Mouse (Mus musculus) brain, embryonic 14.5 days (tissue): ENCODE measurements around the gene Hyal4. TPM values are rescaled to one million over a fixed set of nuclear protein-coding genes. Genes with fewer than 3 reads are reported as not detected.

ENCODE experiments used
- DNase-seq: peaks from one replicate; pipeline ENCODE4 v3.0.0-alpha.2; 2011; ENCODE audit warnings: low read depth
- CTCF ChIP-seq: fragments of 200-500 bp; IDR thresholded peaks from 2 replicates; pipeline ENCODE4 v1.5.1; 2012; ENCODE audit warnings: inconsistent platforms, mild to moderate bottlenecking, moderate library complexity, borderline replicate concordance; ENCODE audit not compliant: insufficient read depth, insufficient read length; ENCODE audit errors: extremely low read depth
- POLR2A ChIP-seq: fragments of 200-500 bp; IDR thresholded peaks from 2 replicates; pipeline ENCODE4 v1.6.1; 2012; ENCODE audit warnings: mild to moderate bottlenecking, inconsistent platforms, borderline replicate concordance; ENCODE audit not compliant: poor library complexity, insufficient read depth, insufficient read length, severe bottlenecking; ENCODE audit errors: extremely low read depth
- polyA plus RNA-seq: library from polyadenylated mRNA; depleted of rRNA; stranded (reverse); fragments of >200 nt; gene quantifications from 2 replicates; pipeline ENCODE4 v1.2.3, GENCODE M21; 2012; rRNA removed

Hyal4 gene
- polyA plus RNA-seq, result not detected in 2 replicates

- no peak for DNase-seq
- no peak for TF ChIP-seq POLR2A
- no peak for TF ChIP-seq CTCF
Measured at GRCm38 (mm10) chr6:24748029-24748428, at the start of gene Hyal4. Hyal4 (plus strand) TSS chr6:24748329.

GRCm38 (mm10) chr6:24707090-24707489 lies 41.0 kb upstream of the Hyal4 start:
- TF ChIP-seq POLR2A (no peak), CTCF (no peak)
- no peak for DNase-seq

- no peak for DNase-seq
- no peak for TF ChIP-seq CTCF
- no peak for TF ChIP-seq POLR2A
Measured at GRCm38 (mm10) chr6:24707499-24707898, 40.6 kb upstream of the Hyal4 start.

GRCm38 (mm10) chr6:24721317-24722099 lies 26.6 kb upstream of the Hyal4 start:
- TF ChIP-seq CTCF (peak; percentile 48), POLR2A (no peak)
- peak; percentile 84 for DNase-seq

- DNase-seq, result no peak
- TF ChIP-seq POLR2A, result no peak
- no peak for TF ChIP-seq CTCF
Measured at GRCm38 (mm10) chr6:24728130-24728529, 20.0 kb upstream of the Hyal4 start.

GRCm38 (mm10) chr6:24732945-24733344 lies 15.2 kb upstream of the Hyal4 start, which contains the start of gene Hyal6:
Hyal6 (plus strand) TSS chr6:24733245.
- DNase-seq, result no peak
- TF ChIP-seq POLR2A (no peak), CTCF (no peak)

GRCm38 (mm10) chr6:24734565-24734964 lies 13.6 kb upstream of the Hyal4 start:
- no peak for DNase-seq
- TF ChIP-seq POLR2A (no peak), CTCF (no peak)

GRCm38 (mm10) chr6:24759281-24759680 lies 11.2 kb downstream of the Hyal4 start:
- no peak for TF ChIP-seq POLR2A
- TF ChIP-seq CTCF, result no peak

GRCm38 (mm10) chr6:24766261-24766660 lies 18.1 kb downstream of the Hyal4 start:
- TF ChIP-seq CTCF, result no peak
- DNase-seq, result no peak

More at GRCm38 (mm10) chr6:24759281-24759680, 11.2 kb downstream of the Hyal4 start:
- no peak for DNase-seq

- TF ChIP-seq POLR2A (no peak), CTCF (no peak)
- no peak for DNase-seq
Measured at GRCm38 (mm10) chr6:24779182-24779581, 31.1 kb downstream of the Hyal4 start.

- no peak for TF ChIP-seq POLR2A
- TF ChIP-seq CTCF, result no peak
- DNase-seq, result no peak
Measured at GRCm38 (mm10) chr6:24790888-24791287, 42.8 kb downstream of the Hyal4 start, which contains the start of gene Spam1. Spam1 (plus strand) TSS chr6:24791188.

Other genes with a start within 250 kb of the Hyal4 start
- 0.82 and 1.4 TPM in 2 replicates for gene Iqub, start 233.3 kb upstream of the Hyal4 start, polyA plus RNA-seq
- gene Ndufa5, start 220.3 kb upstream of the Hyal4 start, polyA plus RNA-seq, result 20.1 and 36.1 TPM in 2 replicates
- gene Asb15, start 220.2 kb upstream of the Hyal4 start, polyA plus RNA-seq, result 0.01 and 0.03 TPM in 2 replicates
- not detected in 2 replicates for gene Lmod2, start 150.6 kb upstream of the Hyal4 start, polyA plus RNA-seq
- gene Wasl, start 83.3 kb upstream of the Hyal4 start, polyA plus RNA-seq, result 25.1 and 30.6 TPM in 2 replicates
- gene Hyal6, start 15.1 kb upstream of the Hyal4 start, polyA plus RNA-seq, result not detected in 2 replicates
- not detected in 2 replicates for gene Spam1, start 42.9 kb downstream of the Hyal4 start, polyA plus RNA-seq
- gene Hyal5, start 109.7 kb downstream of the Hyal4 start, polyA plus RNA-seq, result not detected in 2 replicates
- gene Tmem229a, start 208.0 kb downstream of the Hyal4 start, polyA plus RNA-seq, result 2.2 and 3.6 TPM in 2 replicates